Mouse (Mus musculus): Measurements from ENCODE around the gene Rpl39.
"Not testable (repeated sequence)": the region's sequence is repeated elsewhere in the genome, so short reads cannot be mapped to it uniquely, and the experiment has no call there.

The Rpl39 gene

DNA sequence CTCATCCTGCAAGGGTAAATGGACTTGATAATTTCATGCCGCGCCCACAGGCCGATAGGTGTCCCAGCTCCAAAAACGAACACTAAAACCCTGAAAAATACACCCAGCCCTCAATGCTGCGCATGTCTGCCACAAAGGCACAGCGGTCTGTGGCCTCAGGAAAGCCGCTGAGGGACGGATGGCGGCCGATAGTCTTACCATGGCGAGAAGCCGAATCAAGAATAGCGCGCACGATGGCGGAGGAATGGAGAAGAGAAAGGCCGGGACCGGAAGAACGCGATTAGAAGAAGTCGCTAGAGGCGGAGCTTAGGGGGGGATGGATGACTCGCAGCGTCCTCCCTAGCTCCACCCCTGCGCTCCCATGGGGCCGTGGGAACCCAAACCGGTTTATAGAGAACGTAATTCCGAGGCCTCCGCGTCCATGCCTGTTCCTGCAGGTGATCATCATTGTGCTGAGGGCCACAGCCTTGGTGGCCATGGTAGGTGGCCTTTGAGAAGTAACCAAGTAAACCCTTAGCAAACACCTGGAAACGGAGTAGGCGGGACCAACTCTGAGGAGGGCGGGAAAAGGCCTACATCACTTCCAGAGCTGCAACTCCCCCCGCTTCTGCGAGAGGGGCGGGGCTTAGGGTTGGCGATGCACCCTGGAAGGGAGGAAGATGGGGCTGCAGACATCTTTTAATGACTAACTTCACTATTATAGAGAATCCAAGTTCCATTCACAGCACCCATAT lies at the start of gene Rpl39:
TSS of gene Rpl39 (minus strand) at position 476 of the 734 bp plus-strand sequence.
- peak; percentile 90 for DNase-seq

DNA sequence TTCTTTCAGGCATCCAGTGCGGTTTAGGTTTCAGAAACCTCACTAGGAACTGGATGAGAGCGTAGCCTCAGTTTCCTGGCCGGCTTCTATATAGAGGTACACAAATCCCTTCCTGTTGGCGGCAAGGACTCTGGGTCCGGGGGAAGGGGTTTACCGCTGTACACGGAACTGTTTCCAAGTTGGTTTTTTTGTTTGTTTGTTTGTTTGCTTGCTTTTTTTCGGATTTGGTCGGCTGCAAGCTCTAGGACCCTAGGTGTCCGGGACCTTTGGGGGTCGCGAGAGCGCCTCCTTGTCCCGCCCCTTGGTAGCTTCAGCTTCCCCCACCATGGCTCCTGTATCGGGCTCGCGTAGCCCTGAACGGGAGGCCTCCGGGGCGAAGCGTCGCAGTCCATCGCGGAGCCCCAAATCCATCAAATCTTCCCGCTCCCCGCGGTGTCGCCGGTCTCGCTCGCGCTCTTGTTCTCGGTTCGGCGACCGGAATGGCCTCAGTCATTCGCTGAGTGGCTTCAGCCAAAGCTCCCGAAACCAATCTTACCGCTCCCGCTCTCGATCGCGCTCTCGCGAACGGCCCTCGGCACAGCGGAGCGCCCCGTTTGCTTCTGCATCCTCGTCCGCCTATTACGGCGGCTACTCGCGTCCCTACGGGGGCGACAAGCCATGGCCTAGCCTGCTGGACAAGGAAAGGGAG lies 41.6 kb upstream of the Rpl39 start, which contains the start of gene Nkap:
TSS of gene Nkap (plus strand) at position 125 of the 688 bp plus-strand sequence.
- peak; percentile 77 for DNase-seq

DNA sequence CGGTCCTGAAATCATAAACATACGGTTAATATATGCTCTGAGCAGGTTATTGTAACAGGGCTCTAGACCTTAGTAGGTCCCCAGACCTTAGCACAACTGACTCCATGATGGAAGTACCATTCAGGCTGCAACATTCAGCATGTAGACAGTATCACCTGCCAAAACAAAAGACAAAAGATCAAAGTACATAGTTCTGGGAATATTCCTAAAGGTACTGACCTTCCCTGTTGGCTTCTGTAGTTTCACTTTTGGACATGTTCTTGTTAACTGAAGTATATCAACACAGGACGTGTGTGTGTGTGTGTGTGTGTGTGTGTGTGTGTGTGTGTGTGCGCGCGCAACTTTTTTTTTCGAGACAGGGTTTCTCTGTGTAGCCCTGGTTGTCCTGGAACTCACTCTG lies 40.3 kb upstream of the Rpl39 start:
- DNase-seq = no peak

DNA sequence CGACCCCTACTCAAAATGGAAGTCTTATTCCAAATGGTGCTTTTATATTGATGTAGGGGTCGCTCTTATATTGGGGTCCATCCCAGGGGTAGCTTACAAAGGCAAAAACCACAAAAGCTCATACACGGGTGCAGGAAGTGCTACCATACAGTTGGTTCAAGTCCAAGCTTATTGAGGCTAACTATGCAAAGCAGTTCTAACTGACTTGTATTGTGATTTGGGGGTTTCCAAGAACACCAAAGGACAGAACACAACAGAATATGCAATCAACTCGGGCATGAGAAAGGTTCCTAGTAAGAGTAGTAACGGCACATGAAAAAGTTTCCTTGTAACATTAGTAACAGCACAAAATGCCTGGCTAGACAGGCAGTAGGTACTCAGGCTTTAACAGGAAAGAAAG lies 35.0 kb upstream of the Rpl39 start:
- DNase-seq = no peak

DNA sequence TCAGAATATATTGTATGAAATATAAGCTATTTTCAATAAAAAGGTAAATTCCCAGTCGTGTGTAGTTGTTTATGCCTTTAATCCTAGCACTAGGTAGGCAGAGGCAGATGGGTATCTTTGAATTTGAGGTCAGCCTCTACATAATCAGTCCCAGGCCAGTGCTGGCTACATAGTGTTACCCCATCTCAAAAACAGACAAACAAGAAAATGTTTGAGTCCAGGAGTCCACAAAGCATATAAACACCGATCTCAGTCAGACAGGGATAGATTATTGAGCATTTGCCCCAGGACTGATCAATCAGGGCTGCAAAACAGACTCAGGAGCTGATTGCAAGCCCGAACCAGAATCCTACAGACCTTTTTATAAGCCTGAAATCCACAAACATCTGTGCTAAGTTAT lies 34.4 kb upstream of the Rpl39 start:
- DNase-seq = no peak

DNA sequence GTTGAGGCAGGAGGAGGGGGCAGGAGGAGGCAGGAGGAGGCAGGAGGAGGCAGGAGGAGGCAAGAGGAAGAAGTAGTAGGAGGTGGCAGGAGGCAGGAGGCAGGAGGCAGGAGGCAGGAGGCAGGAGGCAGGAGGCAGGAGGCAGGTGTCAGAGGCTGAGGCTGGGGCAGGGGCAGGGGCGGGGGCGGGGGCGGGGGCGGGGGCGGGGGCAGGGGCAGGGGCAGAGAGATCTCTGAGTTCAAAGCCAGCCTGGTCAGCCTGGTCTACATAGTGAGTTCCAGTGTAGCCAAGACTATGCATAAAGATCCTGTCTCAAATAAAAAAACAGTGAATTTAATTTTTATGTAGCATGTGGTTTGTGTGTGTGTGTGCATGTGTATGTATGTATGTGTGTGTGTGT lies 31.9 kb upstream of the Rpl39 start:
- DNase-seq = no peak

DNA sequence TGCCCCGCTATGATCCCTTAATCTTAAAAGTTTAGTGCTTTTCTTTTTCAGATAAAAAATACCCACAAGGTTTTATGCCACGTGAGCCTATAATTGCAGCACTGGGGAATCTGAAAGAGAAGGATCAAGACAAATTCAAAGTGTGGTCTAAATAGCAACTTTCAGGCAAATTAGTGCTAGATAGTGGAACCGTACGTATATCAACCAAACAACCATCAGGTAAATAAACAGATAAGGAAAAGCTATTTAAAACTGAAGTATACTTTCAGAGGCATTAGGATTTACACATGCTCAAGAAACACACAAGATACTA lies 25.6 kb upstream of the Rpl39 start:
- DNase-seq = no peak

DNA sequence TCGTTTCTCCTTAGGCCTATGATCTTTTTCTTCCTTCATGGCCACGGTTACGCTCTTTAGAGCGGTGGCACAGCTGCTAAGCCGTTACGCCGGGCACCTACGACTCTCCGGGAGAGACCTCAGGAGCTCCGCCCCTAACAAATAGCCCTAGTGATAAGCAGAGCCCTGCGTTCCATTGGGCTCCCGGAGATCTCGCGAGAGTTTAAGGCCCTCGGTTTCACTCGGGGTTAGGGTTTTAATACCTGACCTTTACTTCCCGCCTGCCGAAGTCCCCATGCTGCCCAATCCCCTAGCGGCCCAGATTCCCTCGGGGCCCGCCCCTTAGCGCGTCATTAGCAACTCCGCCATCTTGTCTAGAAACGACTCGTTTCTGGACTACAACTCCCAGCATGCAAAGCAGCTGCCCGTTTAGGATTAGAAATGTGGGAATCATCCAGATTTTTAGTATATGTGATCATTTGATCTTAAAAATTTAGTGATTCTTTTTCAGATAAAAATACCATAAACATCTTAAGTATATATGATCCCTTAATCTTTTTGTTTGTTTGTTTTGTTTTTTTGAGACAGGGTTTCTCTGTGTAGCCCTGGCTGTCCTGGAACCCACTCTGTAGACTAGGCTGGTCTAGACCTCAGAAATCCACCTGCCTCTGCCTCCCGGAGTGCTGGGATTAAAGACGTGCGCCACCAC lies 25.1 kb upstream of the Rpl39 start, which contains the start of gene Upf3b:
TSS of gene Upf3b (minus strand) at position 130 of the 688 bp plus-strand sequence.
- DNase-seq = peak; percentile 90

DNA sequence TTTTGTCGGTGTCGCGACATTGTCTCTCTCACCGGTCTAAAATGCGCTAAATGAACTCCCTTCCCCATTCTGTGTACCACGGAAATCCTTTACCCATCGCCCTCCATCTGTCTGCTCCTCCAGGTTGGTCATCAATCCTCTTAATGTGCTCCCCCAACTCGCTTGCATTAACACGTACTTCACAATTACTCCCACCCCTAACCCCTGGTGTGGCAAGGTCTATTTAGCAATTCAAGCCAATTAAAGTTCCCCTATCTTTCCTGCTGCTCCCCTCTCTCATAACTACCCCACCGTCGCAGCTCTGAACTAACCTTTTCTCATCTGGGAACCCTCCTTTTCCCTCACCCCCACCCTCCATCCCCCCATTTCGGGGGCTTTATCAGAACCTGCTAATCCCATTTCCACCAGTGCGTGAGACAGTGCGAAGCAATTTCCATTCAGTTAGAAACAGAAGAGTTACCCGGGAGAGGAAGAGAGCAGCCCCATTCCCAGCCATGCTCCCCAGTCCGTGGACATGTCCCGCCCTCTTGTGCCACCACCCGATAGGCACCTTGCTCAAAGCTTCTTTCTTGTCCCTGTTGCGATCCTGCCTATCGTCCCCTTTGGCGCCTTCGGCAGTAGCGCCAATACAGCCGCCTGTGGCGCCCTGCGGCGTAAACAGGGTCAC lies 24.5 kb upstream of the Rpl39 start:
- DNase-seq = no peak

DNA sequence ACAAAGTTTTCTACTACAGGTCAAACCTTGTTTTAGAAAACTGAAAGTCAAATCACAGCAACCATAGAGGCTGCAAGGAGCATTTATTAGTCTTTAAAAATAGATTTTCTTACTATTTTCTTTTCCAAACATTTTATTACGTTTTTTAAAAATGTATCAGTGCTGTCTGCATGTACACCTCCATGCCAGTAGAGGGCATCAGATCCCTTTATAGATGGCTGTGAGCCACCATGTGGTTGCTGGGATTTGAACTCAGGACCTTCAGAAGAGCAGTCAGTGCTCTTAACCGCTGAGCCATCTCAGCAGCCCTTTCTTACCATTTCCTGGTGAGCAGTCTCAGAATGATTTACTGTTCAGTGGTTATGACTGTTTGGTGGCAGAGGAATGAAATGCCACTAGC lies 18.6 kb upstream of the Rpl39 start:
- DNase-seq = no peak

DNA sequence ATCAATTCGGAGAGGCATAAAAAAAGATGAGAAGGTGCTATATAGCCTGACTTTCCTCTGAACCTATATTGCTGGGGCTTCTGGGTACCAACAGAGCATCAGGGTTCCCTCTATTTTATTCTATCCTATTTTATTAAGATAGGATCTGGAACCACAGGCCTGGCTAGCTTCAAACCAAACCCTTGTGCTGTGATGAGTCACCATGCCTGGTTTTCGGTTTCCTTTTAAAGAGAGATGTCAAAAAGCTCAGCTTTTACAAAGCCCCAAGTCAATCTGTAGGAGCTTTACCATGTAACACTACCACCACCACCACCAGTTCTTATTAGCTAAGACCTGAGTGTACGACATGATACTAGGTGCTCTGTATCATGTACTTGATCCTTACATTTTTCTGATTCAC lies 13.5 kb upstream of the Rpl39 start:
- DNase-seq = no peak

DNA sequence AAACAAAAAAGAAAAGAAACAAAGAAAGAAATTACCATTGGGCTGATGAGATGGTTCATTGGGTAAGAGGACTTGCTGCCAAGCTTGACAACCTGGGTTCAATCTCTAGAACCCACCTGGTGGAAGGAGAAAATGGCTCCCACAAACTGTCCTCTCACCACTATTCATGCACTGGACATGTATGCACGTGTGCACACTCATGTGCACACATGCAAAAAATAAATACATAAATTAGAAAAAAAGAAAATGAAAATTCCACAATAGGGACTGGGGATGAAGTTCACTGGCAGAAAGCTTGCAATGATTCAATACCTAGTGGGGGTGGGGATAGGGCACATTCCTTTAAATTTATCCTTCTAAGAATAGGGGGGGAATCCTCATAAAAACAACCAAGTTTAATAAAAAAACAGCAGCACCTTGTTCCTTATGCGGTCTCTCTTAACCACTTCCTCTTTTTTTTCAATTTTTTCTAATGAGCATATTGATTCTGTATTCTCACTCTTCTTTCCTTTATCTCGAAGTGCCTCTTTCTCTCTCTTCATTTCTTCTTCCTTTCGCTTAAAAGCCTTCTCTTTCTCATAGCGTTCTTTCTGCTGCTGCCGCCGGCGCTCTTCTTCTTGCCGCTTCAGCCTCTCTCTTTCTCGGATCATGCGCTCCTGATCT lies 10.0 kb upstream of the Rpl39 start:
- DNase-seq = no peak

DNA sequence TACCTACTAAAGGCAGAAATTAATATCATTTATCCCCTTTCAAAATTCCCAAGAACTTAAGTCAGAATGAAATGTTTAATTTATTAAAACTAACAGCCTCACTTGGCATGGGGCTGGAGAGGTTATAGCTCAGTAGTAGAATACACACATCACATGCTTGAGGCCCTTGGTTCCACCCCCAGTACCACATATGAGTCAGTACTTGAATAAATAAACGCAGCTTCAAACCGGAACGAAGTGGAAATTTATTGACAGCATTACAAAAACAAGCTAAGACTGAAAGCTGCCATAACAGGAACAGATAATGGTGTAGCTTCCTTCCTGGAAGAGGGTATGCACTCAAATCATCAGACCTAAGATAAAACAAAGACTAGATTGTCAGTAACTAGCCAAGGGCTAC lies 6.3 kb upstream of the Rpl39 start:
- DNase-seq = no peak

DNA sequence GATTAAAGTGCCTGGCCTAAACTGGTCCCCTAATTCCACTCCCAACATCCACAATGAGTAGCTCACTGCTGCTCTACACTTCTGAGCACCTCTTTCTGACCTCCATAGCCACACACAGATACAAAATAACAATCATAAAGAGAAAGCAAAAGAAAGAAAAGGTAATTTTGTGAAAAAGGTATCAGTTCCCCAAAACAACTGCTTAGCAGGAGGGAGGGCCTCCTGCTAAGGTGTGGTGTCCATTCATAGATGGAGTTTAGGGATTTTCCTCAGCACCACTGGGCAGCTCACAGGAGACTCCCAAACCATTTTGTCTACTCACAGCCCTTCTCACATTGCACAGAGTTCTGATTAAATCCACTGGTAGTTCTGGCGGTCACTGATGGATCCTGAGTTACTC lies 3.6 kb upstream of the Rpl39 start:
- DNase-seq = no peak

DNA sequence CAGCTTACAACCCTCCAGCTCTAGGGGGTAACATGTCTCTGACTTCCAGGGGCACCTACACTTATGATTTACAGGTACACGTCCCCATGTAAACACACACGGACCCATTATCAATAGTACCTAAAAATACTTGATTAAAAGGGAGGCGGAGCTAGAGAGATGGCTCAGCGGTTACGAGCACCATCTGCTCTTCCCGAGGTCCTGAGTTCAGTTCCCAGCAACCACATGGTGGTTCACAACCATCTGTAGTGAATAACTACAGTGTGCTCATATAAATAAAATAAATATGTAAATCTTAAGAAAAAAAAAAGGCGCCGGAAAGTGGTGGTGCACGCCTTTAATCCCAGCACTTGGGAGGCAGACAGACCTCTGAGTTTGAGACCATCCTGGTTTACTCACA lies 463 bp upstream of the Rpl39 start:
- no peak for DNase-seq

DNA sequence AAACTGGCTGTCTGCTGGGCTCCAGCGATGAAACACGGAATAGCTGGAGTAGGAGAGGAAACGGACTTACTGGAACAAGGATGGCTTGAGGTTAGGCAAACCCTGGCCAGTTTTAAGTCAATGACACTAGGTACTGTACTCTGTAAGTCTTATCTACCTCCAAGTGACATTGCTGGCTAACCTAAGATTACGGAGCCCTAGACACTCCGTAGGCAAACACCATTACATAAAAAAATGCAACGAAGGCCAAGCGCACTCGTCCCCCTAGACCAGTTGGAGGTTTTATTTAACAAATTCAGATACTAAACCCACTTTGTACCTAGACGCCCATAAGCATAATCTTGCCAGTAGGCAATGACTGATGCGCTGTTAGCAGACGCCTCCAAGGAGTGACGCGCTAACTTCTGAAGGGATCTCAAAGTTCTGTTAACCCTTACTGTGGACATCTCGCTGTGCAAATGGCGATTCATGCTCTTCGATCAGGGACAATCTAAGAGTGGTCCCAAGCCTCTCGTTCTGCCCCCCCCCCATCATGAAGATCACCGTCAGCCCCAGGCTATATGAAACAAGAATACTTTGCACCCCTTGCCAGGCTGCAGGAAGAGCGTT lies 780 bp downstream of the Rpl39 start:
- no peak for DNase-seq

DNA sequence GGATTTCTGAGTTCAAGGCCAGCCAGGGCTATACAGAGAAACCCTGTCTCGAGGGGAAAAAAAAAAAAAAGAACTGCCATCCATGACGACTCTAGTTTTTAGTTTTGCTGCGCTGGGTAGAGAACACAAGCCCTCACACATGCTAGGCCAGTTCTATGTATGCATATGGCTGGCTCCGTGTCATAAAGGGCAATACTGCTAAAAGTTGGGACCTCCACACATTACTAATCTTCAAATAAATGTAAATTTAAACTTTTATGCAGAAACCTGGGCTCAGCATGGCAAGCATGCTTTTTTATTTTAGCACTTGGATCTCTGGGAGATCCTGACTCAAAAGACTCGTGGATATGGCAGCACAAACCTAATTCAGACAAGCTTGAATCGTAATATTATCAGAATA lies 4.0 kb downstream of the Rpl39 start:
- no peak for DNase-seq

DNA sequence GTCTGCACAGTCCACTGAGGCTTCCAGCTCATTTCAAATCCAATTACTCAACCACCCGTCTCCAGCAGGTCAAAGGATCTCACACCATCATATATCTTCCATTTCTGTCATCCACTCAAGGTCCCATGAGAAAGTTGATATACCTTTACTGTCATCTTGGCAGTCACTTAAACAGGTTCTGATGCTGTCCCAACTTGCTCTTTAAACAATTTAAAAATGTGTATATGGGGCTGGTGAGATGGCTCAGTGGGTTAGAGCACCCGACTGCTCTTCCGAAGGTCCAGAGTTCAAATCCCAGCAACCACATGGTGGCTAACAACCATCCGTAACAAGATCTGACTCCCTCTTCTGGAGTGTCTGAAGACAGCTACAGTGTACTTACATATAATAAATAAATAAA lies 4.9 kb downstream of the Rpl39 start:
- DNase-seq = not testable (repeated sequence)

DNA sequence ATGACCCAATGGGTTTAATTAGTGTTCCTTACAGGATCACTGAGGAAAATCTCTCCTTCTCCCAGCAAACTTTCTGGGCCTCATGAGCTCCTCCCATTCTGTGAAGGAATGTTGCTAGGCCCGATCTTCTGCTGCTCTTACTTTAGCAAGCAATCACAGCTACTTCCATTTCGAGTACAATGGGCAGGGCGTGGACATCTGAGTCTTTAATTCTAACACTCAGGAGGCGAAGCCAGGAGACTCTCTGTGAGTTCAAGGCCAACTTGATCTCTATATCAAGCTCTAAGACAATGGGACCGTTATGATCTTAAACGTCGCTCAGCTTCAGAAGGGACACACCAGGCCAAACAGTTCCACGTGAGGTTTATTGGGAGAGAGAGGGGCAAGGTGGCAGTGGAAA lies 8.6 kb downstream of the Rpl39 start:
- DNase-seq = no peak

DNA sequence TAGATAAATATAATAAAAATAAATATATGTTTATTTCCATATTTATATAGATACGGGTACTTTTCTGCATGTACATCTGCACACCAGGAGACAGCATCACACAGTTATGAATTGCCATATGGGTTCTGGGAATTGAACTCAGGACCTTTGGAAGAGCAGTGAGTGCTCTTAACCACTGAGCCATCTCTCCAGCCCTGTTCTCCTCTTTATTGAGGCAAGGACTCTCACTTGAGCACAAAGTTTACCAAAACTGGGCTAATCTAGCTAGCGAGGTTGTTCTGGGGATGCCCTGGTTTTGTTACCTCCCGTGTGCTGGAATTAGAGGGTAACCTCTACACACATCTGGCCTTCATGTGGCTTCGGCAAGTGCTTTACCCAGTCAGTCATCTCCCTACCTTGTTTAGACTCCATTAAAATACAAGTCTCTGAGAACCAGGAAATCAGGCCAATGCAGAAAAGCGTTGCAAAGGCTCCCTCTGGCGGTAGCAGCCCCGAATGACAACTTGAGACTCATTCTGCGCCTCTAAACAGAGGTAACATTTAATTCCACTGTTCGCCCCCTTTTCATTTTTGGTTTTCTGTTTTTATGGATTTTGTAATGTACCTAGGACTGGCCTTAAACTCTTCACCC lies 10.8 kb downstream of the Rpl39 start:
- DNase-seq = peak; percentile 79

DNA sequence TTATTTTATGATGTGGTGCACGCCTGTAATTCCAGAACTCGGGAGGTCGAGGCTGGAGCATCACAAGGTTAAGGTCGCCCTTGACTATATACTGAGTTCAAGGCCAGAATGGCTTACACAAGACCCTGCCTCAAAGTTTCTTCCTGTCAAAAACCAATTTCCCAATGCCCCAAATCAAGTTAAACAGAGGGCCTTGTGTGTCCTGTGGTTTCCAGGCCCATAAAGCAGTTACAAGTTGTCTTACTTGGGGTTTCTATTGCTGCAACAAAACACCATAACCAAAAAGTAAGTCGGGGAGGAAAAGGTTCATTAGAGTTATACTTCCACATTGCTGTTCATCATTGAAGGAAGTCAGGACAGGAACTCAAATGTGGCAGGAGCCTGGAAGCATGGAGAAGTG lies 16.4 kb downstream of the Rpl39 start:
- DNase-seq = no peak

DNA sequence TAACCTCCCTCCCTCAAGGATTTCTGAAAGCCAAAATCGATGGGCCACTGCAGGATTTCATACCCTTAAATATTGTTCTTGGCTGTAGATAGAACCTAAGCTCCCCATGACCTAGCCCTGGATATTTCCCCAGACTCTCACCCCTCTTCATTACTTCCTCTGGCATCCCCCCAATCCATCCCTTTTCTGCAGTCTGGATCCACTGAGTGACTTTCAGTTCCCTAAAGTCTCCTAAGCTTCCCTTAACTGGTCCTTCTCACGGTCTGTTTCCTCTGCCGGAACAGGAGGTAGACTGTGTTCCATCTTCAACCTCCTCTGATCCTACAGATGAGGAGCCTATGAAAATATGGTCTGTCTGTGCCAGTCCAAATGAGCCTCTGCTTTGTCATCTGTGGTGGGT lies 17.9 kb downstream of the Rpl39 start:
- no peak for DNase-seq
